Mouse (Mus musculus) spleen, adult 2 months (tissue): ENCODE measurements around the gene Aars2. TPM values are rescaled to one million over a fixed set of nuclear protein-coding genes. Genes with fewer than 3 reads are reported as not detected.

ENCODE experiments used
- DNase-seq, 2 experiments: peaks; one replicate each; pipeline versions ENCODE4 v3.0.0 to v3.0.0-alpha.2; 2012 to 2021; ENCODE audit warnings: low spot score in 2 of 2, low read depth in 1 of 2
- H3K27ac ChIP-seq: fragments of 200-500 bp; 2 replicates; pipeline ENCODE4 v1.5.1; 2012; ENCODE audit warnings: low read length, inconsistent platforms; ENCODE audit not compliant: insufficient read depth
- H3K27me3 ChIP-seq: fragments of 200-500 bp; 2 replicates; pipeline ENCODE4 v1.6.1; 2012; ENCODE audit warnings: mild to moderate bottlenecking, moderate library complexity, low read length, inconsistent platforms; ENCODE audit not compliant: control insufficient read depth, insufficient read depth
- H3K36me3 ChIP-seq: fragments of 200-500 bp; 2 replicates; pipeline ENCODE4 v1.6.1; 2012; ENCODE audit warnings: mild to moderate bottlenecking, low read length, inconsistent platforms; ENCODE audit not compliant: control insufficient read depth, insufficient read depth
- H3K4me1 ChIP-seq: fragments of 200-500 bp; 2 replicates; pipeline ENCODE4 v1.6.1; 2011; ENCODE audit warnings: inconsistent platforms; ENCODE audit not compliant: control insufficient read depth, insufficient read depth, insufficient read length
- H3K4me3 ChIP-seq: fragments of 200-500 bp; 2 replicates; pipeline ENCODE4 v1.5.1; 2011; ENCODE audit warnings: mild to moderate bottlenecking, inconsistent platforms; ENCODE audit not compliant: insufficient read depth, insufficient read length; ENCODE audit errors: extremely low read depth
- CTCF ChIP-seq: fragments of 200-500 bp; IDR thresholded peaks from 2 replicates; pipeline ENCODE4 v1.5.1; 2011; ENCODE audit warnings: mild to moderate bottlenecking, inconsistent platforms; ENCODE audit not compliant: insufficient read depth, insufficient read length, insufficient replicate concordance; ENCODE audit errors: extremely low read depth
- POLR2A ChIP-seq: fragments of 200-500 bp; IDR thresholded peaks from 2 replicates; pipeline ENCODE4 v1.6.1; 2011; ENCODE audit warnings: low read depth, low read length, inconsistent platforms
- WGBS: fragments of 180-500 bp; shearing (Covaris S2); methylation state at CpG from one replicate; pipeline ENCODE4 v1.1.7; 2018; 5-methylcytosine and 5-hydroxymethylcytosine counted together
- polyA plus RNA-seq: library from polyadenylated mRNA; depleted of rRNA; stranded (reverse); fragments of >200 nt; gene quantifications from 2 replicates; pipeline ENCODE4 v1.2.3, GENCODE M21; 2012

Aars2 gene
- polyA plus RNA-seq, 1 experiment: 11.9 TPM

DNA sequence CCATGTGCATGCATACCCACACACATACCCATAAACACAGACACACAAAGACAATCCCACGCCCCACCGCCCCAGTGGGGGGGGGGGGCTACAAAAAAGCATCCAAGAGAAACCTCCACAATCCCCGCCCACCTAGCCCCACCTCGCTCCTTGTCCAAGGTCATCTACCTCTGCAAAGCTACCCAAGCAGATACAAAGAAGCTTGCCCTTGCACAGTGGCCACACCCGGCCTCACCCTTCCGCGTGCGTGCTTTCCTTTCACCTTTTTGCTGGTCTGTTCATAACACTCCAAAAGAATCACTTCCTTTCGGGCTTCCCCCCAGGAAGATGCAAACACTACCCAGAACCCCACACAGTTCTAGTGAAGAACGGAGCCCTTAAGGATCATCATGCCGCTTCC, 11.2 kb upstream of the Aars2 start:
- no peak for DNase-seq
- TF ChIP-seq POLR2A (no peak), CTCF (no peak)
- WGBS: 82% methylated on average over 11 of the region's 11 CpGs
- Histone ChIP-seq H3K36me3 (no peaks in the 10 kb centered on the region), H3K27ac (no peak overlapping the region), H3K4me3 (no peak overlapping the region), H3K27me3 (no peaks in the 10 kb centered on the region), H3K4me1 (no peaks in the 10 kb centered on the region)

DNA sequence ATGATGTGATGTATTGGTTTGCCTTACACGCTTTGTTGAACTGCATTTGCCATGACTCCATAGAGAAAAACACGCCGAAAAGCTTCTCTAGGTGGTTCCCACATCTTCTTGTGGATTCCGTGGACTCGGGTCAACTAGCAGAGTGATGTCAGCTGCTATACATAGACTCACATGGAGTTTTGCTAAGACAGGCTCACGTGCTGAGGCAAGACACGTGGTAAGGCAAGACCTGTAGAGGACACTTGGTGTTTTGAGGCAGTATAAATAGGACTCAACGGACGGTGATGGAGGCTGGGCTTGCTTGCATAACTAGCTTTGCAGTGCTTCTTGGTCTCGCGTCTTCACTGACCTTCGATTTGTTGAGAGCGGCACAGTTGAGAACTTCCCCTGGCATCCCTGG, 8.2 kb upstream of the Aars2 start:
- no peak for TF ChIP-seq POLR2A
- no peak for TF ChIP-seq CTCF
- no peak for DNase-seq
- 91% methylated on average over 13 of the region's 13 CpGs for WGBS
- Histone ChIP-seq H3K4me3 (no peak overlapping the region), H3K36me3 (no peaks in the 10 kb centered on the region), H3K27ac (no peak overlapping the region), H3K4me1 (no peaks in the 10 kb centered on the region), H3K27me3 (no peaks in the 10 kb centered on the region)

DNA sequence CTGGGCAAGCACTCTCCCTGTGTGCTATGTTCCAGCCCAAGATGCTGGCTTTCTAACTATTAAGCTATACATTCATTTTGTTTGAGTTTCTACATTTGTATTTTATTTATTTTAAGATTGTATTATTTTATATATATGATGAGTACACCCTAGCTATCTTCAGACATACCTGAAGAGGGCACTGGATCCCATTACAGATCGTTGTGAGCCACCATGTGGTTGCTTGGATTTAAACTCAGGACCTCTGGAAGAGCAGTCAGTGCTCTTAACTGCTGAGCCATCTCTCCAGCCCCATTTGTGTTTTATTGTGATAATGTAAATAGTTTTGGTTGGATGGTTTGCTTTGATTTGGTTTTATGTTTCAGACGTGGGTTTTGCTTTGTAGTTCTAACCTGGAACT, 7.1 kb upstream of the Aars2 start:
- H3K27ac ChIP-seq: no peak overlapping the region
- no peaks in the 10 kb centered on the region for H3K4me1 ChIP-seq
- H3K36me3 ChIP-seq: no peaks in the 10 kb centered on the region
- 30% methylated on average over 2 of the region's 2 CpGs for WGBS
- no peaks in the 10 kb centered on the region for H3K27me3 ChIP-seq
- no peak for TF ChIP-seq POLR2A
- no peak for TF ChIP-seq CTCF
- no peak for DNase-seq
- H3K4me3 ChIP-seq: no peak overlapping the region

DNA sequence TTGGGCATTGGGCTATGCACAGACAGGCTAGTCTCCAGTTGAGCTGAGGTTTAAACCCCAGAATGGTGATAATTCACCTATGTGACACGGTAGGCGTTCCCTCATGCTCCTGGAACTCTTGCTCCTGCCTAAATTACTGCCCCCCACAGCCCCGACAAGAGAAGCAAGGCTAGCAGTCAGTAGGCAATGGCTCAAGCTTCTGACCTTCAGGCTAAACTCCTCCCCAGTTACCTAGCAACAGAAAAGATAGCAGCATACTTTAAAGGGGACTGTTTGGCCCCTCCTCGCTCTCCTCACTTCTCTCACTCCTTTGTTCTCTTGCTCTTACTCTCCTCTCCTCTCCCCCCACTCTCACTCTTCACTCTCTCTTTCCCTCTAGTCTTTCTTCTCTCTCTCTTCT, 5.7 kb upstream of the Aars2 start:
- H3K27me3 ChIP-seq: no peaks in the 10 kb centered on the region
- TF ChIP-seq CTCF (no peak), POLR2A (no peak)
- no peak overlapping the region for H3K27ac ChIP-seq
- H3K4me3 ChIP-seq: no peak overlapping the region
- WGBS: 94% methylated on average over 4 of the region's 4 CpGs
- no peak for DNase-seq
- no peaks in the 10 kb centered on the region for H3K36me3 ChIP-seq
- no peaks in the 10 kb centered on the region for H3K4me1 ChIP-seq

DNA sequence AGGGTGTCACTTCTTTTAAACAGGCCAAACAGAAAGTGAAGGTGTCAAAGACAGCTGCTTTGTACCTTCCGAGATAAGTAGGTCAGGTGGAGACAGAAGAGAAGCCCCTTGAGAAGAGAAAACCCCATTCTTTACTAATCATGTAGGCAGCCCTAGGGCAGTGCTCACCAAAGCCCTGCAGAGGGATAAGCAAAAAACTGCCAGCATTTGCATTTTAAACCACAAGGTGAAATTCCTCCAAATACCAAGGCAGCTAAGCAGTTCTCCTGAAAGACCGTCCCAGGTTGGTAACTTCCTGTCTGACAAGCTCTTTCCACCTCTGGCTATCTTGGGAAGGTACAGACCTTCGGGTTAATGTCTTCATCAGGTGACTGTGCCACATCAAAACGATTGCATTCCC, 4.3 kb upstream of the Aars2 start:
- Histone ChIP-seq H3K4me3 (no peak overlapping the region), H3K4me1 (no peaks in the 10 kb centered on the region), H3K36me3 (no peaks in the 10 kb centered on the region), H3K27me3 (no peaks in the 10 kb centered on the region), H3K27ac (no peak overlapping the region)
- DNase-seq: no peak
- WGBS: 40% methylated on average over 4 of the region's 4 CpGs
- no peak for TF ChIP-seq POLR2A
- TF ChIP-seq CTCF: no peak

DNA sequence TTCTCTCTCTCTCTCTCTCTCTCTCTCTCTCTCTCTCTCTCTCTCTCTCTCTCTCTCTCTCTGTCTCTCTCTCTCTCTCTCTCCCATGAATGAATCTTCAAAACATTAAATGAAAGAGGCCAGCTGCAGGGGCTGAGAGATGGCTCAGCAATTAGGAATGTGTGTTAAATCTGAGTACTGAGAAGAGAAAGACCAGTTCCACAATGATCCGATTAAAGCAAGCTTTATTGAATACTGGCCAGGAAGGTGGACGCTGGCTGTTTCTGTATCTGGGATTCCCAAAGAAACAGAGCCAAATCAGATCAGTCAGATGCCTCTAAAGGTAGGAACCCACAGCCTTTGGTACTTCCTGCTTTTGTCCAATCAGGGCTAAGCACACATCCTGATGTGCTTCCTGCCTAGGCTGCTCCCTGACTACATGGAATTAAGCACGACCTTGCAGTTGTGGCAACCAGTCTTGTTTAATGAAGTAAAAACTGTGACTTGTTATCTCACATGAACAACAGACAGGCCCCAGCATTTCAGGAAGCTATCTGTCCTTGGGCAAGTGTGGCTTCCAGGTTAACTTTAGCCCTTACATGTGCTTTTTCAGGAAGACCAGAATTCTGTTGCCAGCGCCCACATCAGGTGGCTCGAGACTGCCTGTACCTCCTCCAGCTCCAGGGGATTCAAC, 3.2 kb upstream of the Aars2 start:
- H3K4me1 ChIP-seq: no peaks in the 10 kb centered on the region
- H3K27ac ChIP-seq: no peak overlapping the region
- WGBS: 12% methylated on average over 5 of the region's 5 CpGs
- no peaks in the 10 kb centered on the region for H3K27me3 ChIP-seq
- no peaks in the 10 kb centered on the region for H3K36me3 ChIP-seq
- no peak for DNase-seq
- no peak overlapping the region for H3K4me3 ChIP-seq
- no peak for TF ChIP-seq POLR2A
- TF ChIP-seq CTCF: no peak

DNA sequence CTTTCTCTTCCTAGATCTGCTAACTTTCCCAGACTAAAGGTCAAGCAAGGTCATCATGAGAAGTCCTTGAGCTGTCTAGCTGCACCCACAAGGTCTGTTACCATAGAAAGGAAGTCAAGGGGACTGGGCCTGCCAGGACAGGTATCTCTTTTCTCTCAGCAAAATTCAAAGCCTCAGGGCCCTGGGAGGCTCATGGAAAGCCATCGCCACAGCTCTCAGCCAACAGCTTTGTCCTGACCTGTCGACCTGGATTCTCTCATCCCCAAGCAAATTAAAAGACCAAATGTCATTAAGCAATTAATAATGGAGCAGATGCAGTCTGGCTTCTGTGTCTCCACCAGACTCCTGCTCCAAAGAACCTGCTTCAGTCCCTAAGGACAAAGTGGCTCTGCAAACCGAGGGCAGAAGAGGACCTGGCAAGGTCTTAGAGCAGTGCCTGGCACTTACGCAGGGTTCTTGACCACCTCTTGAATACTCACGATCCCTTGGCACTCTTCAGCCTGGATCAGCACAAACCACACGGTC, 638 bp upstream of the Aars2 start:
- TF ChIP-seq CTCF (no peak), POLR2A (no peak)
- Histone ChIP-seq H3K4me1 (no peaks in the 10 kb centered on the region), H3K4me3 (no peak overlapping the region), H3K36me3 (no peaks in the 10 kb centered on the region), H3K27me3 (no peaks in the 10 kb centered on the region), H3K27ac (no peak overlapping the region)
- no peak for DNase-seq
- 78% methylated on average over 6 of the region's 6 CpGs for WGBS
